Mouse (Mus musculus) myocyte (in vitro differentiated cells): Measurements from ENCODE around the gene Cacna1s.

ENCODE experiments used
- MYOG ChIP-seq, 3 experiments: IDR thresholded peaks; one replicate each; pipeline ENCODE4 v1.6.1; 2011; ENCODE audit warnings: control low read depth in 2 of 3, low read depth in 2 of 3, mild to moderate bottlenecking in 2 of 3; ENCODE audit not compliant: insufficient read length in 2 of 3, control insufficient read depth in 1 of 3, insufficient read depth in 1 of 3
- POLR2A ChIP-seq: IDR thresholded peaks from one replicate; pipeline ENCODE4 v1.6.1; 2011; ENCODE audit warnings: low read depth, mild to moderate bottlenecking, control low read depth, moderate library complexity; ENCODE audit not compliant: insufficient read length
- TCF12 ChIP-seq: IDR thresholded peaks from one replicate; pipeline ENCODE4 v1.6.1; 2011; ENCODE audit warnings: mild to moderate bottlenecking, control low read depth; ENCODE audit not compliant: poor library complexity, insufficient read depth, severe bottlenecking
- USF1 ChIP-seq: IDR thresholded peaks from one replicate; pipeline ENCODE4 v1.6.1; 2011; ENCODE audit warnings: low read depth, mild to moderate bottlenecking, control low read depth, moderate library complexity

- TF ChIP-seq MYOG (IDR thresholded peaks at IDR 0.05; ENCODE audit: control insufficient read depth in 1 of 3, insufficient read depth in 1 of 3, insufficient read length in 2 of 3, low read depth in 2 of 3) (no peak), POLR2A (no peak), TCF12 (no peak), USF1 (no peak)
Measured at GRCm38 (mm10) chr1:136089368-136090165, 37.0 kb downstream of the Cacna1s start.
